Mouse (Mus musculus) ZHBTc4 (cell line): Measurements from ENCODE around the gene Bsn.

ENCODE experiments used
- DNase-seq: peaks from one replicate; pipeline ENCODE4 v3.0.0-alpha.2; 2011; ENCODE audit warnings: low read depth, low spot score

Bsn gene

DNA sequence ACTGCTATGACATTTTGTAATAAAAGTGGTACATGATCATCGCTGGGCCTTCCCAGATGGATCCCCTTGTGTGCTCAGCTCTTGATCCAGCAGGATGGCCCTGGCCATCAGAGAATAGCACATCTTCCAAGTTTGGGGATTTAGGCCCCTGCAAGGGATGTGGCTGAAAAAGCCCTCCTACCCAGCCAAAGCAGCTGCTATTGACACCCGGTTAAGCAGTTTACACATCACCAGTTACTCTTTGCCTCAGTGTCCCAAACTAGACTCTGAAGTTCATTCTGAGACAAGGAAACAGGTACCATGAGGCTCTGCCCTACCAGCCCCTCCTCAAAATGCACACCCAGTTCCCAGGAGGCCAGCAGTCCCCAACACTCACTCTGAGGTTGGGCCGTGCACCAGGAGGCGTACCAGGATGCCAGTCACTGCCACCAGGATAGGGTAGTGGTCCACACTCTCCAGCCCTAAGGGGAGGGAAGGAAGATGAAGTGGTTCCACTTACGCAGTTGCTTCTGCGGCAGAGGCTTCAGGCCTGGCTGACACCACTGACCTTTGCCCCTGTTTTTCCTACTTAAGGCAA is 134.4 kb downstream of the Bsn start:
- no peak for DNase-seq

DNA sequence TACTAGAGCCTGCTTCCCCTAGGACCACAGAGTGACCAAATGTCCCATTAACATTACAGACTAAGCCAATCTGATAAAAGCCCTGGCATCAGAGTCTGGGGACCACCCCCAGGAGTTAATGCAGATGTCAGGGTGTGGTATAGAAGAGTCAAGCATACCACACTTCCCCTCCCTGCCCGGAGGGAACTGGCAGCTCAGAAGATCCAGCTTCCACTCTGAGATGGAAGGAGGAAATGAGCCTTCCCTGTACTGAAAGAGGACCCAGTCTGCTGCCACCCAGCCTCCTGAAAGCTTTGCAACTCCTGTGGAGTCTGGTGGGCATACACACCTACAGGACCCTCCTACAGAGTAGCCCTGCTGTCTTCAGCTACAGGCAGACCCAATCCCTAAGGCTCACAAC is 135.1 kb downstream of the Bsn start:
- peak; percentile 57 for DNase-seq

DNA sequence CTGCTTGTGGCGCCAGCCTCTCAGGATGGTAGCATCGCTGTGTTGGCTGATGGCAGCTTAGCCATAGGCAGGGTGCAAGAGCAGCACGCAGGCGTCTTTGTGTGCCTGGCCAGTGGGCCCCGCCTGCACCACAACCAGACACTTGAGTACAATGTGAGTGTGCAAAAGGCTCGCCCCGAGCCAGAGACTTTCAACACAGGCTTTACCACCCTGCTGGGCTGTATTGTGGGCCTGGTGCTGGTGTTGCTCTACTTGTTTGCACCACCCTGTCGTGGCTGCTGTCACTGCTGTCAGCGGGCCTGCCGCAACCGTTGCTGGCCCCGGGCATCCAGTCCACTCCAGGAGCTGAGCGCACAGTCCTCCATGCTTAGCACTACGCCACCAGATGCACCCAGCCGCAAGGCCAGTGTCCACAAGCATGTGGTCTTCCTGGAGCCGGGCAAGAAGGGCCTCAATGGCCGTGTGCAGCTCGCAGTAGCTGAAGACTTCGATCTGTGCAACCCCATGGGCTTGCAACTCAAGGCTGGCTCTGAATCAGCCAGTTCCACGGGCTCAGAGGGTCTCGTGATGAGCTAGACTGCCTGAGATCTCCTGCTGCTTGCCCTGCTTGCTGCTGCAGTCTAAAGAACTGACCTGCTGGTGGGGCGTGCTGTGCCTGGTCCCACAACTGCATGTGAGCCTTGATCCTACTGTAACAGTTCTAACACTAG is 135.7 kb downstream of the Bsn start:
- peak; percentile 34 for DNase-seq

DNA sequence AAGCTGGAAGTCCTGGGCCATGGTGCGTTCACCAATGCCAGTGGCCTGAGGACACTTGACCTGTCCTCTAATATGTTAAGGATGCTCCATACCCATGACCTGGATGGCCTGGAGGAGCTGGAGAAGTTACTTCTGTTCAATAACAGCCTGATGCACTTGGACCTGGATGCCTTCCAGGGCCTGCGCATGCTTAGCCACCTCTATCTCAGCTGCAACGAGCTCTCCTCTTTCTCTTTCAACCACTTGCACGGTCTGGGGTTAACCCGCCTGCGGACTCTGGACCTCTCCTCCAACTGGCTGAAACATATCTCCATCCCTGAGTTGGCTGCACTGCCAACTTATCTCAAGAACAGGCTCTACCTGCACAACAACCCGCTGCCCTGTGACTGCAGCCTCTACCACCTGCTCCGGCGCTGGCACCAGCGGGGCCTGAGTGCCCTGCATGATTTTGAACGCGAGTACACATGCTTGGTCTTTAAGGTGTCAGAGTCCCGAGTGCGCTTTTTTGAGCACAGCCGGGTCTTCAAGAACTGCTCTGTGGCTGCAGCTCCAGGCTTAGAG is 136.4 kb downstream of the Bsn start:
- DNase-seq = no peak

DNA sequence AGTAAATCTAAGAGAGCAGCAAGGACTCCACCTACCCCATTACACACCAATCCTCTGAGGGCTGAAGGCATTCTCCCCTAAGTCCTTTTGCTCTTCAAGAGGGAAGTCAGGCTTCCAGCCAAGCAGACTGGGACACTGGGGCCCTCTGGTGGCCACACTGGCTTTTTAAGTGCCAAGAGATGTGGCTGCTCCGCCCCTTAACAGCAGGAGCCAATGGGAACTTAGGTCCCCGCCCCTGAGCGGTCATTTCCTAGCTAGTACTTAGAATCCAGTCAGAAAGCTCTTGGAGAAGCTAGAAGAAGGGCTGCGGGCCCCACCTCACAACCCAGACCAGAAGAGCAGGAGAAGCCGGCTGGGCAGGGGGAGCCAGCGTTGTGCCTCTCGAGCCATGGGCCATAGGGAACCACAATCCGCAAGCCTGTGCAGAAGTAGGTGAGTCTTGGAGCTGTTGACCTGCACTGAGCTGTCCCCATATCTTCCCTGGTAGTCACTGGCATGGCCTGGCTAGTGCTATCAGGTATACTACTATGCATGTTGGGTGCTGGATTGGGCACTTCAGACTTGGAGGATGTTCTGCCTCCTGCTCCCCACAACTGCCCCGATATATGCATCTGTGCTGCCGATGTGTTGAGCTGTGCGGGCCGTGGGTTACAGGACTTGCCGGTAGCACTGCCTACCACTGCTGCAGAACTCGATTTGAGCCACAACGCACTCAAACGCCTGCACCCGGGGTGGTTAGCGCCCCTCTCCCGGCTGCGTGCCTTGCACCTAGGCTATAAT is 137.1 kb downstream of the Bsn start, which contains the start of gene Amigo3:
Gene Amigo3, plus strand, starts transcription at position 275 of the 780 bp plus-strand sequence.
- peak; percentile 98 for DNase-seq

DNA sequence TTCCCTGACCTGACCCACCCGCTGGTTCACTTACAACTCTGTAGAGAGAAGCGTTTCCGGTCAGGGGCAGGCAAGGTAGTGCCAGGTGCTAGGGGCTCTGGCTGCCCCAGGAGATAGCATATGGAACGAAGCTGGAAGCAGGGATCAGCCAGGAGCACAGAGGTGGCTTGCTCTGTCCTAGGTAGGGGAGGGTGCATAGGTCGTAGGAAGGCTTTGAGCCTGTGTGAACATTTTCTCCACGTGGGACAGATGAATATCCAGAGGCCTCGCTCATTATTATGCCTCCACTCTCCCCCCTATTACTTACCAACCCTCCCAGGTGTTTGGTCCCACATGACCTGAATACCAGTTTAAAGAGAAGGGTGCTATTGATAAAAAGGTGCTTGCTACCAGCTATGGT is 137.8 kb downstream of the Bsn start:
- no peak for DNase-seq

DNA sequence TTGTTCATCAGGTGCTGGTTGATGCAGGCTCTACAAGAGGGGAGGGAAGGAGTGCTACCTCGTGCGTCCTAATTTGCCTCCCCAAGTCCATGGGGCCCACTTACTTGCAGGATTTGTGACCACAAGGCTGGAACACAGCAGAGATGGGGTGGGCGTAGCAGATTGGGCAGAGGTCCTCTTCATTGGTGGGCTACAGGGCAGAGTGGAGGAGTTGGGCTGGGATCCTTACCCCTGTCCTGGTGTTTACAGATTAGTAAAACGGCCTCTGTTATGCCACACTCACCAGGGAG is 138.3 kb downstream of the Bsn start:
- no peak for DNase-seq

DNA sequence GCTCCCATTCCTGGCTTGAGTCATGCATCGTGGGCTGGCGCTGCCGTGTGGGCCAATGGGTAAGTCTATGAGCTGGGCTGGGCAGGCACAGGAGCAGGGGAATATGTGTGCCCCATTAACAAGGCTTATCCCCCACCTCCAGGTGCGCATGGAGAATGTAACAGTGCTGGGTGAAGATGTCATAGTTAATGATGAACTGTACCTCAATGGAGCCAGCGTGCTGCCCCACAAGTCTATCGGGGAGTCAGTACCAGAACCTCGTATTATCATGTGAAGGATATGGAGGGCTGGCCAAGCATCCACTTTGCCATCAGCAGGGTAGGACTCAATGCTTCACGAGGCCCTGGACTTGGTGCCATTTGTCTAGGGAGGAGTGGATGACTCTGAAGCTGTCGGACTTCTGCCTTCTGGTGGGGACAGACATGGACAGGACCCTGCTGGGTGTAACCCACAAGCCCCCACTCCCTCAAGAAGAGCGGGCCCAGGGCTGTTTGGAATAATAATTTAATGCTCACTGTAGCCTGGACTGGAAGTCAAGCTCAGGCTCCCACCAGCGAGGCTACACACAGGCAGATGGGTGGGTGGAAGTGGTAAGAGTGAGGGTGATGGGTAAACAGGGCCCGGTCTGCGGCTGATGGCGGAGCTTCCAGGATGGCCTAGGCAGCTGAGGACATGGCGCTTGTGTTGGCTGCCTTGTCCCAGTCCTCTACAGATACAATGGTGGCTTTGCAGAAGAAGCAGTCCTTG is 138.8 kb downstream of the Bsn start:
- DNase-seq = no peak

DNA sequence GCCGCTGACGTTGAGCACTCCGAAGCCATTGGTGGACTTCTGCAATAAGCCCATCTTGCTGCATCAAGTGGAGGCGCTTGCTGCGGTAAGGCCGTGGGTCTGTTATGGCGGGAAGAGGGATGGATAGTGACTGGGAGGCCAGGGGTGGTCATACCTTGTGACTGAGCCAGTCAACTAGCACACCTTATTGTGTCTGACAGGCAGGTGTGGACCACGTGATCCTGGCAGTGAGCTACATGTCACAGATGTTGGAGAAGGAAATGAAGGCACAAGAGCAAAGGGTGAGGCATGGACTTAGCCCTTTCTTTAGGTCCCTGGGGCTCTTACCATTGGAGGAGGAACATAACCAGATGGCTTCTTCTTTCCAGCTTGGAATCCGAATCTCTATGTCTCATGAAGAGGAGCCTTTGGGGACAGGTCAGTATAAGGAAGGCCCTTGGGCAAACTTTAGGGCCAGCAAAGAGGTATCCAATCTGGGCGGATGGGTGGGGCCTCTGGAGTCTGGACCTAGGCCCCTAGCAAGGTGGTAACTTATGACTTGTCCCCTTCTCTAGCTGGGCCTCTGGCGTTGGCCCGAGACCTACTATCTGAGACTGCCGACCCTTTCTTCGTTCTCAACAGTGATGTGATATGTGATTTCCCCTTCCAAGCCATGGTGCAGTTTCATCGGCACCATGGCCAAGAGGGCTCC is 140.5 kb downstream of the Bsn start:
- DNase-seq = no peak

DNA sequence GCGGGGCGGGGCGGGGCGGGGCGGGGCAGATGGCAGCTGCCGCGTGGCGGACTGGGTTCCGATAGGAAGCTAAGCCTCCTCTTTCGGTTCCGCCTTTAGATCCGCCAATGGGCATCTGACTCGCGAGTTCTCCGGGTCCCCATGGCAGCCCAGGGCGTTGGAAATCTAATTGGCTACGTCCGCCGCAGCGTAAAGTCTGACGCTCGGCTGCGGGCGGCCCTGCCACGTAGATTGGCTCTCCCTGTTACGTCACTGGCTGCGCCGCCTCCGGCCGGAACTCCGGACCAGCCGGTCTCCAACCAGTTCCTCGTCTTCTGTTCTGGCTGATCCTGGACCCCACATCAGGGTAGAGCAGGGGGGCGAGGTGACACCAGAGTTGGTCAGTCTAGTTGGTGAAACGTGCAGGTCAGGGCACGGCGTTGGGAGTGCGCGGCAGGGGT is 141.1 kb downstream of the Bsn start, which contains the start of gene Gmppb:
Gene Gmppb, plus strand, starts transcription at position 227 of the 440 bp plus-strand sequence.
- DNase-seq = peak; percentile 99

DNA sequence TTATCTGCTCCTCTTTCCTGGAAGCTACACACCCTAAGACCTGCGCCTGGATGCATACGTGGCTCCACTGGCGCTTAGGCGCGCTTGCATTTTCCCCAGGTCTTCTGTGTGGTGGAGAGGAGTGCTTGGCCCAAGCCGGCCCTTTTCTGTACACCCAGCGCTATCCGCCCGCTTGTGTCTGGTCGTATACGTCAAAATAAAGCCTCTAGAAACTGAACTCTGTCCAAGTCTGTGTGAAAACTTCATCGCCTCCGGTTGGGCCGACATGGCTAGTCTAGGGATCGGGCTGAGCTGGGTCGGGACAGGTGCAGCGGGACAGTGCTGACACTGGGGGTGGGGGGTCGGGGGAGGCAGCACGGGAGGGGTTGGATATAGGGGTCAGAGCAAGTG is 141.6 kb downstream of the Bsn start:
- DNase-seq = no peak

DNA sequence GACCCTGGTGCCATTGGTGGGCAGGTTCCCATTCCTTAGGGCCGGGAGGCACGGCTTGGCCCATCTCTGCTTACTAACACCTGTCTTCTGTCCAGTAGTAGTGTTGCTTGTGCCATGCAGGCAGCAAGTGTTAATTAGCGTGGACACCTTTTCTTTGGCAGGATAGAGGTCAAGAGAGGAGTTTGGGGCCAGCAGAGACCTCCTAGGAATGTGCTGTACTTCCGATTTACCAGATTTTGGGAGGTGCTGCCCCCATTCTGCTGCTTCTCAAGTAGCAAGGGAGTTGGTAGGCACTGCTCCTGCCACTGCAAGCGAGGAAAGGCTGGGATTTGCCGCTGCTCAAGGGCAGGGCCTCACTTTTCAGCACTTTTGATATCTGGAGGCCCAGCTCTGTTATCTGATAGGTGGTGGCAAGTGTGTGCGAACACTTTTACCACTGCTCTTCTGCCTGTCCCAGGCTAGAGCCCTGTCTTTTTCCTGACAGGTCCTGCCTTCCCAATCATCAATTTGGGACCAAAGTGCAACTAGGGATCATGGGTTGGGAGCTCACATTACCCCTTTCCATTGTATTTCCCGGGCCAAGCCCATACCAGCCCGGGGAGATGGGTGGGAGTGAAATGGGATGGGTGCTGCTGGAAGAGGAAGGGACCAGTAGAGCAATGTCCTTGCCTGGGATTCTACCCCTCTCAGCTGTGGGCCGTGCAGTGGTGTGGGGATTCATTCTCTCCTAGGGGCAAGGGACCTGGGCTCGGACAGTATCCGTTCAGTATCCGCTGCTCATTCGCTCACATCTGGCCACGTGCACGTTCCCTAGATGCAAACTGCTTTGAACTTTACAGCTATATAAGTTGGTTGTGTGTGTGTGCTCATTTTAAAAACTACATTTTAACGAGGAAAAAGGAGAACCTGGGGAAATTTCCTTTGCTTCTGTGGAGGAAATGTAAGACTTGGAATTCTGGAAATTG is 142.3 kb downstream of the Bsn start:
- DNase-seq = no peak

DNA sequence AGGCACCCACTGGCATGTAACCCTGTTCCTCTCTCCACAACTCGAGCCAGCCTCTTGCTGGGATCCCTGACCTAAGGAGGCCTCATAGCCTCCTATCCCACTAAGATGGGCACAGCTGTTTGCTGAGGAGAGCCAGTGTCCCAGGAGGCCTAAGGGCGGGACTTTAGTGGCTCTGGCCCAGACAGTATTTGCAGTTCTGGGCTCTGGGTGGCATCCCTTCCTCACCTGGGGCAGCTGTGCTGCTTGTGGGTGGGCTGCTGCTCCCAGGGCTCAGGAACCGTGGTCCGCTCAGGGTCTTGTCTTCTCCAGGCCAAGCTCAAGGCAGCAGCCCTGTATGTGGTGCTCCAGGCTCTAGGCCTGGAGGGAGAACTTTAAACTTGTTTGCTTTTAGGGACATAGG is 143.6 kb downstream of the Bsn start:
- no peak for DNase-seq
